ENCODE assay signal across 8 mouse cellular contexts in genomic region chr5:21672812-21673635, GRCm38 (mm10). TPM values are rescaled to one million over a fixed set of nuclear protein-coding genes. Genes with fewer than 3 reads are reported as not detected.
A peak's percentile ranks its signal among the peaks of the same experiment; 100 is the strongest.
DNase-seq lines count a peak whose midpoint lies in the region; ATAC-seq and TF ChIP-seq lines count a peak whose summit lies in the region.

No protein-coding gene starts in this region.

- WGBS in heart, adult 2 months: 54% methylated on average over 23 of the region's 23 CpGs
- 22% methylated on average over 23 of the region's 23 CpGs for WGBS in stomach, embryonic 15.5 days
- WGBS in kidney, adult 2 months: 28% methylated on average over 23 of the region's 23 CpGs

- intact Hi-C loops in heart, adult 2 months (cut with DNase I): no loop called here

- no peak overlapping the region for H3K9ac ChIP-seq in heart, adult 2 months (ENCODE audit: low read depth, low read length)
- no peak overlapping the region for H3K9ac ChIP-seq in stomach, embryonic 15.5 days

- DNase-seq in heart, adult 2 months: no peak
- no peak for DNase-seq in heart, postnatal 4 days
- DNase-seq in ES-CJ7 (ENCODE audit: low read depth, low spot score) (peak; percentile 59), liver (peak; percentile 76)
- no peak for DNase-seq in kidney, adult 2 months
- DNase-seq in layer of hippocampus, postnatal 10 days (ENCODE audit: low spot score in 2 of 2): no peak

- H3K79me2 ChIP-seq in heart, adult 2 months (replicated peaks; ENCODE audit: control insufficient read depth, insufficient read depth, low read length): no peaks in the 10 kb centered on the region

- no peaks in the 10 kb centered on the region for H3K36me3 ChIP-seq in heart, adult 2 months (ENCODE audit: control insufficient read depth, insufficient read depth, low read length)
- peaks cover 25% of the 10 kb centered on the region for H3K36me3 ChIP-seq in erythroblast, embryonic 14.5 days (ENCODE audit: control insufficient read depth)
- no peaks in the 10 kb centered on the region for H3K36me3 ChIP-seq in stomach, embryonic 15.5 days
- H3K36me3 ChIP-seq in kidney, adult 2 months (ENCODE audit: control insufficient read depth, insufficient read depth, low read length): no peaks in the 10 kb centered on the region

- ATAC-seq in stomach, embryonic 15.5 days (ENCODE audit: insufficient read depth, low FRiP score, low read depth): peak; percentile 89

- peak overlapping the region; percentile 20; the same call in 1 of the 2 replicates for H3K4me3 ChIP-seq in heart, adult 2 months
- peak overlapping the region; percentile 59 for H3K4me3 ChIP-seq in erythroblast, embryonic 14.5 days (replicated peaks)
- peak overlapping the region; percentile 17; the same call in 1 of the 2 replicates for H3K4me3 ChIP-seq in stomach, embryonic 15.5 days (replicated peaks)
- no peak overlapping the region for H3K4me3 ChIP-seq in kidney, adult 2 months (ENCODE audit: insufficient read depth, low read depth, low read length)

- TF ChIP-seq POLR2A in heart, adult 2 months (IDR thresholded peaks at IDR 0.05; ENCODE audit: insufficient read depth, low read depth, low read length): no peak
- no peak for TF ChIP-seq POLR2A in kidney, adult 2 months (IDR thresholded peaks at IDR 0.05; ENCODE audit: low read depth, low read length)

- H3K27me3 ChIP-seq in heart, adult 2 months (ENCODE audit: control insufficient read depth, insufficient read depth, low read length): no peaks in the 10 kb centered on the region
- no peaks in the 10 kb centered on the region for H3K27me3 ChIP-seq in erythroblast, embryonic 14.5 days (ENCODE audit: control insufficient read depth)
- H3K27me3 ChIP-seq in stomach, embryonic 15.5 days (replicated peaks): no peaks in the 10 kb centered on the region
- no peaks in the 10 kb centered on the region for H3K27me3 ChIP-seq in kidney, adult 2 months (replicated peaks; ENCODE audit: control insufficient read depth, insufficient read depth, low read length)

- H3K4me1 ChIP-seq in heart, adult 2 months (ENCODE audit: control insufficient read depth, insufficient read depth, low read length): no peaks in the 10 kb centered on the region
- H3K4me1 ChIP-seq in erythroblast, embryonic 14.5 days (ENCODE audit: control insufficient read depth): peaks cover 18% of the 10 kb centered on the region
- no peaks in the 10 kb centered on the region for H3K4me1 ChIP-seq in stomach, embryonic 15.5 days
- H3K4me1 ChIP-seq in kidney, adult 2 months (ENCODE audit: control insufficient read depth, insufficient read depth, low read length): peaks cover 3% of the 10 kb centered on the region; the same call in 1 of the 2 replicates

- H3K4me2 ChIP-seq in stomach, embryonic 15.5 days: peak overlapping the region; percentile 42

- no peak overlapping the region for H3K27ac ChIP-seq in heart, adult 2 months
- peak overlapping the region; percentile 42; the same call in 1 of the 2 replicates for H3K27ac ChIP-seq in stomach, embryonic 15.5 days
- no peak overlapping the region for H3K27ac ChIP-seq in kidney, adult 2 months (ENCODE audit: insufficient read depth, low read depth, low read length)

- TF ChIP-seq CTCF in heart, adult 2 months (IDR thresholded peaks at IDR 0.05): no peak
- no peak for TF ChIP-seq CTCF in kidney, adult 2 months (conservative IDR thresholded peaks at IDR 0.05; ENCODE audit: insufficient read depth, insufficient read length, low read depth, low read length)

- TF ChIP-seq EP300 in heart, adult 2 months (IDR thresholded peaks at IDR 0.05; ENCODE audit: insufficient read depth, low read depth, low read length): no peak

- peaks cover 5% of the 10 kb centered on the region; the same call in 1 of the 2 replicates for H3K9me3 ChIP-seq in erythroblast, embryonic 14.5 days (ENCODE audit: control insufficient read depth, low read length)
- H3K9me3 ChIP-seq in stomach, embryonic 15.5 days: no peaks in the 10 kb centered on the region

RNA-seq across cellular contexts. Expression of gene Armc10, which starts 27.4 kb away (rescaled TPM):
- total RNA-seq in heart, adult 2 months (2021): 1 to 10 TPM; 8.0 to 9.4 TPM
- 10.8 and 12.2 TPM in 2 replicates for polyA plus RNA-seq in heart, adult 2 months (2012; rRNA removed)
- 10 to 100 TPM; 17.6 to 17.7 TPM for total RNA-seq in heart, postnatal 4 days (2021)
- polyA plus RNA-seq in erythroblast, embryonic 14.5 days (2012): 0.21 and 0.24 TPM in 2 replicates
- polyA plus RNA-seq in stomach, embryonic 15.5 days (2015; fragmentation: Nextera tagmentation; extraction: Ambion mirVana): 33.8 and 35.6 TPM in 2 replicates
- 22.6 and 24.0 TPM in 2 replicates for polyA plus RNA-seq in kidney, adult 2 months (2012; rRNA removed)
- total RNA-seq in layer of hippocampus, postnatal 10 days (2021): 10 to 100 TPM; 25.9 to 32.5 TPM

RNA-seq across cellular contexts. Expression of gene Fbxl13, which starts 27.6 kb away (rescaled TPM):
- not detected for total RNA-seq in heart, adult 2 months (2021)
- polyA plus RNA-seq in heart, adult 2 months (2012; rRNA removed): 0.35 and 0.47 TPM in 2 replicates
- under 1 TPM; 0.09 to 0.12 TPM for total RNA-seq in heart, postnatal 4 days (2021)
- not detected in 2 replicates for polyA plus RNA-seq in erythroblast, embryonic 14.5 days (2012)
- 0.13 and 0.36 TPM in 2 replicates for polyA plus RNA-seq in stomach, embryonic 15.5 days (2015; fragmentation: Nextera tagmentation; extraction: Ambion mirVana)
- 0.05 and 0.08 TPM in 2 replicates for polyA plus RNA-seq in kidney, adult 2 months (2012; rRNA removed)
- total RNA-seq in layer of hippocampus, postnatal 10 days (2021): under 1 TPM; 0.36 to 0.78 TPM

RNA-seq across cellular contexts. Expression of gene Napepld, which starts 28.2 kb away (rescaled TPM):
- total RNA-seq in heart, adult 2 months (2021): 1 to 10 TPM; 5.4 to 5.9 TPM
- polyA plus RNA-seq in heart, adult 2 months (2012; rRNA removed): 2.4 and 3.7 TPM in 2 replicates
- 1 to 10 TPM; 6.4 to 7.5 TPM for total RNA-seq in heart, postnatal 4 days (2021)
- polyA plus RNA-seq in erythroblast, embryonic 14.5 days (2012): 0.06 and 0.14 TPM in 2 replicates
- polyA plus RNA-seq in stomach, embryonic 15.5 days (2015; fragmentation: Nextera tagmentation; extraction: Ambion mirVana): 2.6 and 3.3 TPM in 2 replicates
- polyA plus RNA-seq in kidney, adult 2 months (2012; rRNA removed): 4.3 and 5.1 TPM in 2 replicates
- total RNA-seq in layer of hippocampus, postnatal 10 days (2021): 1 to 10 TPM; 6.6 to 7.1 TPM

Comparison
In these comparisons a context has a peak if more than half of its experiments do, and no peak if none do; other contexts are left out.
1. DNase-seq: peak in ES-CJ7 (single experiment) and liver (single experiment); none in heart, adult 2 months (0 of 2), heart, postnatal 4 days (single experiment), kidney, adult 2 months (single experiment) and layer of hippocampus, postnatal 10 days (0 of 2).